Mouse (Mus musculus): ENCODE results near the gene Fam151a.
"Not testable (repeated sequence)": the region's sequence is repeated elsewhere in the genome, so short reads cannot be mapped to it uniquely, and the experiment has no call there.

Fam151a gene

DNA sequence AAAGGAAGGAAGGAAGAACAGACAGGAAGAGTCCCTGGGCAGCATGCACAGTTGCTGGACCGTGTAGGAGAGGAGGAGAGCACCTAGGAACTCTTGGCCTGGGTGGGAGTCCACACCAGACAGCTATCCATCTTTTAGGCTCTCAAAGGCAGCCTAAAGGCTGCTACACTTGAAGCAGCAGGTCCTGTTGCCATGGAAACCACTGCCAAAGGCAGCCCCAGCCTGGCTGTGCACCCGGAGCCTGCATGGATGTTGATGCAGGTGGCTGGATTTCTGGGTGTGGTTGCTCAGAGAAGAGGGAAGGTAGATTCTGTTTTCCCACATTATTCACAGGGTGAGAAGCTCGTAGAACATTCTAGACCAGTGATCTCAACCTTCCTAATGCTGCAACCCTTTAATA, 43.3 kb downstream of the Fam151a start:
- peak; percentile 84 for DNase-seq (ENCODE audit: low read depth, low spot score)

DNA sequence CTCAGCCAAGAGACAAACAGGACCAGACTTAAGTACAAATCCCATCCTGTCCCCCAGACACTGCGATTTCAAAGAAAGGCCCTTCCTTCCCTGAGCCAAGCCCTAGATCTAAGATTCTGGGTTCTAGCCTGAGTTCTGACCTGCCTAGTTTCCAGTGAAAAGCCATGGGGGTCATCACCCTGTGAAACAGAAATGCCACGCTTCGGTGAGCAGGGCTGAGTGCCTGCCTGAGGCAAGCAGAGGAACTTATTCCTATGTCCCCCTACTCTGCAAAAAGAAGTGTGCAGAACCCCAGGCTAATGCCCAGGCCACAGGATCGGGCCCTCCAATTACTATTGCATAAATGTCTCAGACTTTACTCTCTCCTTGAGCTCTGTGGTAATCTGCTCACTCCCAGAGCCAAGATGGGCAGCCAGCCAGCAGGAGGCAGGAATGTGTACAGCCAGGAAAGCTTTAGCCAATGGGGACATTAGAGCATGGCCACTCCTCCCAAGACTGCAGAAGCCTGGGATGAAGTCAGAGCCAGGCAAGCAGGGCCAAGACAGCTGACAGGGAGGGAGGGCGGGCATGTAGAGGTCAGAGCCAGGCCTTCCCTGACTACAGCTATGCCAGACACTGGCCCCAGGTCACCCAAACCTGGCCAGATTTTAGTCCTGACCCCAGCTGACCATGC, 44.6 kb downstream of the Fam151a start:
- DNase-seq (ENCODE audit: low read depth, low spot score), result peak; percentile 87

DNA sequence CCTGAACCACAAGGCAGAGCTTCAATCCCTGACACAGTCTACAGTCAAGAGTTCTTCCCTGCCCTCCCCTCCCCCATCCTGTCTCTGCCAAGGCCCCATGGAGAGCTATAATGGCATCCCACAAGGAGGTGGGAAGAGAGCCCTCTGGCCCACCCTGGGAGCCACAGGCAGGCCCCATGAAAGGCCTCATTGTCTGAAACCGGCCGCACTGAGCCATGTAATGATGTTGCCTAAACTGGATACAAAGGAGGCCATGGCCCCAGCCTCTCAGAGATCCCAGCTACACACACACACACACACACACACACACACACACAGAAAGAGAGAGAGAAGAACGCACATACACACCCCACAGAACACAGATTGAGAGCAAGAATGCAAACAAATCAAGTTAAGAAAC, 46.4 kb downstream of the Fam151a start:
- DNase-seq (ENCODE audit: low read depth, low spot score), result peak; percentile 77

DNA sequence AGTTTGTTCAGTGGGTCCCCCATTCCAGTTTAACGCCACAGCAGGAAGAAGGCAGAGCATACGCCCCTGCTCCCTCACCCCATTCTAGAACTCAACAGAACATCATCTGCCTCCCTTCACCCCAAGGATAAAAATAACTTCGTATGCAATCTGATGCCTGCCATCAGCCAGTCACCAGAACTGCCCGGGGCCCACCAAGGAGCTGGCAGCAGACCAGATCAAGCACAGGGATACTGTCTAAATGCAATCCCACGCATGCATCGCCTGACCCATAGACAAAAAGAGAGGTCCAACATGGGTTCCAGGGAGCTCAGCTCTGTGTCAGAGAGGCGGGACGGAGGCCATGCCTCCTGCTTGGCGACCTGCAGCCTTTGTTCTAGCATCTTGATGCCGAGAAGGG, 49.4 kb downstream of the Fam151a start:
- no peak for DNase-seq (ENCODE audit: low read depth, low spot score)

DNA sequence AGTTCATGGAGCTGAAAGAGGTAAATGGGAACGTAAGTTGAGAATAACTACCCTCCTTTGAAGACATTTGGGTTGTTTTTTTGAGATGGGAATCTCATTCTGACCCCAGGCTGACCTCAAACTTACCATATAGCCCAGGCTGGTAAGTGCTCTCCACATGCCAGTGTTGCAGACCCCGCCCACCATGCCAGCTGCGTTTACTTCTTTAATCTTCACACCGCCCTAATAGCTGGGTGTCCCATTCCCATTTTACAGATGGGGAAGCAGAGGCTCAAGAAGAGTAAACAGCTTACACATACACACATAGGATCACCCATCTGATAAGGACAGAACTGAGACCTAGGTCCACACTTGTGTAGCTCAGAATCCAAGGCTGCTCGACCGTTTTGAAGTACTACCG, 51.1 kb downstream of the Fam151a start:
- no peak for DNase-seq (ENCODE audit: low read depth, low spot score)

DNA sequence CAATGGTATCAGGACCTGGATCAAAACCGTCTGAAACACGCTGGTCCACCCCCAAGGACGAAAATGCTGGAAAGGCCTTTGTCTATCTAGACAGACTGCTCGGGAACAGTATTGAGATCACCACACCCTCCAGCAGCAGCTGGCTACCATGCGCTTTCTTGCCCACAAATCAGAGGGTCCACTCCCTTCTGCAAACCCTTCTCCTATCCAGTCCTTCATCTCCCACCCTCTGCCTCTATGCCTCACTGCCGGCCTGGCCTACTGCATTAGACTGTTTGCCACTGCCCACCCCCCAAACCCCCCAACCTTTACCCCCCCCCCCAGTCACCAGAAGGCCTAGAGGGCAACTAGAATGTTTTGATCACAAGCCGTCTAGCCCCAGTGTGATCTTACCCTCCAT, 51.7 kb downstream of the Fam151a start:
- no peak for DNase-seq (ENCODE audit: low read depth, low spot score)

DNA sequence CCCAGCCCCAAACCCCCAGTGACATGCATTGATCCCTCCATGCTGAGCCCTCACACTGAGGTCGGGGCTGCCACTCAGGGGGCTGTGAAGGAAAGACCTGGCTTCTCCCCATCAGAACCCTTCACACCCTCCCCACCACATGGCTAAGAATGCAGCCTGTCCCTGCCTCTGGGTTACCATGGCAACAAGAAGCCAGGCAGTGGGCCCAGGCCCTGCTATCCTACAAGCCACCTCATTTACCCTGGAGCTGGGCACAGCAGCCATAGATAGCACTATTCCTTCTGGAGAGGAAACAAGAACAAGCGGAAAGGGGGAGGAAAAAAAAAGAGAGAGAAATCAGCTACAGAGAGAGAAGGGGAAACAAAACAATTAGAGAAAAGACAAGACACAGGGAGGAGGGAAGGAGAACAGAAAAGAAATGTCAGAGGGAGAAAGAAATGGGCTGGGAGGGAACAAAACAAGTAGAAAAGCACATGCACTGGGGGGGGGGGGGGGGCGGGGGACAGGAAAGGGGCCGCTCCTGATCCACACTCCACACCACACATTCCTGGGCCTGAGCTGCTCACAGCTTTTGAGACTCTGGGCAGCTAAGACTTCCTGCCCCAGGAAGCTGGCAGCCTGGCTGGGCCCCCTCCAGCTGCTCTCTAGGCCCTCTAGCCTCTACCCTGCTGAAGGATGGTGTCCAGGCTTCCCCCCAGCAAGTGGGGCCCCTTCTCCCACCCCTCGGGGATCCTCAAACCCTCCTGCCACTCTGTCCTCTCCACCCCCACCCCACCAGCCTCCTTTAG, 52.3 kb downstream of the Fam151a start:
- DNase-seq (ENCODE audit: low read depth, low spot score), result peak; percentile 82

DNA sequence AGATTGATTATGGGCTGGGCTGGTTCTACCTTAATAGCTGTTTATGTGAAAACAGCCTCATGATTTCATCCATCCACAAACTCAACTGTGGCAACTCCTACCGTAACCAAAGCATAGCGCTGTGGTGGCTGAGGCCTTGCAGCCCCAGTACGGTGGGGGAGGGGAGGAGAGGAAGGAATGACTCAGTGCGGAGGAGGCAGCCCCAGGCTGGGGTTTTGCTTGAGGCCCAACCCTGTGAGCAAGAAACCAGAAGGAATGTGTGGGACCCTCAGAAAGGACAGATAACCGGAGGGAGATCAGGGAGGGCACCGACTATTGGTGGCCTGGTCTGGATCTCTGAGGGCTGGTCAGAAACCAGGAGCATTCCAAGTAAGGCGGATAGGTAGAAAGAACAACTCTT, 54.1 kb downstream of the Fam151a start:
- no peak for DNase-seq (ENCODE audit: low read depth, low spot score)

DNA sequence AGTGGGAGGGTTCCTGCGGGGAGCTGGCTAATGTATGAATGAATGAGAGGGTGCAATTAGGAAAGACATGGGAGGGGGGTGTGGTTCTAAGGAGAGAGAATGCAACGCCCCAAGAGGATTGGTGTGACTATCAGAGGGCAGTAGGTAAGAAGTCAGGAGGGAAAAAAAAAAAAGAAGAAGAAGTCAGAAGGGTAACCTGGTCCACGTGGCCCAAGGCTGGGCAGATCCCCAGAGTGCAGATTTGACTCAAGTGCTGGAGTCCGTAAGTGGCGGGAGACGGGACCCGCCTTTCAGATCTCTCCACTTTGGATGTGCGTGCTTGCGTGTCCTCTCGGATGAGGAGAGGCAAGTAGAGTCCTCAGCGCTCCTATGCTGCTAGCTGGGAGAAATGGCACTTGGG, 54.9 kb downstream of the Fam151a start:
- DNase-seq (ENCODE audit: low read depth, low spot score), result no peak

DNA sequence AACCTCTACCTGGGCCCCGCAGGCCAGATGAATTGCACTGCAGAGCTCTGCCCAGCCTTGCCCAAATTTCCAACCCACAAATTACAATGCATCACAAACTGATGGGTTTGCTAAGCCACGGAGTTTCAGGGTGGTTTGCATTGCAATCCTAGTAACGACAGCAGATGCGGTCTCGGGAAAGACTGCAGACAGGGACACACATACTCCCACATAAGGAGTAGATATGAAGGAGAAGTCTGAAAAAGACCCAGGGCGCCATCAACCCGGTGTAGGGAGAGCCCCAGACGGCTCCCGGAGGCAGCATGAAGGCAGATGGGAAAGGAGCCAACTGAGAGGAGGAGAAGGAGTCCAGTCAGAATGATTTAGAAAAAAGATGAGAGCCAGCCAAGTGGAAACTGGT, 56.0 kb downstream of the Fam151a start:
- DNase-seq (ENCODE audit: low read depth, low spot score), result no peak

DNA sequence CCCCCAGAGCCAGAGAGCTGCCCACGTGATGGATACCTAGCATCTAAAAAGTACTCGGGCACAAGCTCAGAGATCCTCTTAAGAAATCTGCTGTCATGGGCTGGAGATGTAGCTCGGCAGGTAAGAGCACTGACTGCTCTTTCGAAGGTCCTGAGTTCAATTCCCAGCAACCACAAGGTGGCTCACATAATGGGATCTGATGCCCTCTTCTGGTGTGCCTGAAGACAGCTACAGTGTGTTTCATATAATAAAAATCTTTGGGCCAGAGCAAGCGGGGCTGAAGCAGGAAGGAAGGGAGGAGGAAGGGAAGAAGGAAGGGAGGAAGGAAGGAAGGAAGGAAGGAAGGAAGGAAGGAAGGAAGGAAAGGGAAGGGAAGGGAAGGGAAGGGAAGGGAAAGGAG, 56.5 kb downstream of the Fam151a start:
- DNase-seq (ENCODE audit: low read depth, low spot score), result not testable (repeated sequence)

DNA sequence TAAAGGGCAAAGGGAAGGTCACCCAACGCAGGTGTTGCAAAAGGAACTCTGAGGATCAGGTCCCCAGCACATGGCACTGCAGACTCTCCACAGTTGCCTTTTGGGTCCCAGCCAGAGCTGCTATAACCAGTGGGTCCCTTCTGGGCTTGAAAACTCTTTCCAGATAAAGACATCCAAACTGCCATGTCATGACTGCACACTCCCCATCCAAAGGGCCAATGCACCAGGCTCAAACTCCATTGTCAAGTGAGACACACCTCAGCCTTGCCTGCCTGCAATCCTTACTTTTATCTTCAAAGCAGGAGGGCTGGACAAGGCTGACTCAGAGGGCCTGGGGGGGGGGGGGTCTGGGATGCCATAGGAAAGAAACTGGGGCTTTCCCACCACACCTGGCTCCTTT, 57.2 kb downstream of the Fam151a start:
- no peak for DNase-seq (ENCODE audit: low read depth, low spot score)

DNA sequence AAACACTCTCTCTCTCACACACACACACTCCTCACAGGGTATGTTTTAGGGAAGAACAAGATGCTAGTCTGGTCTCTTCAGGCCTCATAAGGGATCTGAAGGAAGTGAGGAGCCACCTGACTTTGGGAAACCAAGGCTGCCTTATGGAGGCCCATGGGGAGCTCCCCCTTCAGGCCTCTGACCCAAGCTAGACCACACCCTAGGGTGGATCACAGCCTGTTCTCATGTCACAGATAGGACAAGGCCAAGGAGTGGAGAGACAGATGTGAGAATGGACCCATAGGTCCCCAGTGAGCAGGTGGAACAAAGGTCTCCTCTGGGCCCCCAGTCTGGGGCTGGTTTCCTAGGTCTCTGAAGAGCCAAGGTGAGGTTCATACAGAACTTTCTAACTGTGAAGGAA, 58.6 kb downstream of the Fam151a start:
- DNase-seq (ENCODE audit: low read depth, low spot score), result no peak

DNA sequence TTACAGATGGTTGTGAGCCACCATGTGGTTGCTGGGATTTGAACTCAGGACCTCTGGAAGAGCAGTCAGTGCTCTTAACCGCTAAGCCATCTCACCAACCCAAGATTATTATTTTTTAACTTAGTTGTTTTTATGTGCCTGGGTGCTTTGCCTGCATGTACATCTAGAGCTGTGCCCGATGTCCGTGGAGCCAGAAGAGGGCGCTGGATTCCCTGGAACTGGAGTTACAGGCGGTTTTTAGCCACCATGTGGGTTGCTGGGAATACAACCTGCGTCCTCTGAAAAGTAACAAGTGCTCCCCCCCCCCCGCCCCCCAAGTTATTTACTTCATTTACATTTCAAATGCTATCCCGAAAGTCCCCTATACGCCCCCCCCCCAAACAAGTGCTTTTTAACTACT, 60.1 kb downstream of the Fam151a start:
- DNase-seq (ENCODE audit: low read depth, low spot score), result not testable (repeated sequence)

DNA sequence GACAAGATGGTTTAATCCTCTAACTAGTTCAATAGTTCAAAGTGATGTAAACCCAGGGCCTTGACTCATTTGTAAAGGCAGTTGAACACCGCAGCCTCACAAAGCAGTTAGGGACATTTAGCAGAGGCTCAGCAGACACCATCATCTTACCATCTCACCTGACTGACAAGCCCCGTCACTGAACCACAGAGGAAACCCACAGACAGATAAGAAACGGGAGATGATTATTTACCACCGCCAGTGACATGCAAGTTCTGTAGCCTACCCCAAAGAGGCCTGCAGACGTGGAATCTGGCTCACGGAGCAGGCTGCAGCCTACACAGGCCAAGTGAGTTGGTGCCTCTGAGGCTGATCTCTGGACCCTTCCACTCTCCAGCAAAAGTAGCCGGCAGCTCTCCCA, 60.6 kb downstream of the Fam151a start:
- DNase-seq (ENCODE audit: low read depth, low spot score), result no peak

DNA sequence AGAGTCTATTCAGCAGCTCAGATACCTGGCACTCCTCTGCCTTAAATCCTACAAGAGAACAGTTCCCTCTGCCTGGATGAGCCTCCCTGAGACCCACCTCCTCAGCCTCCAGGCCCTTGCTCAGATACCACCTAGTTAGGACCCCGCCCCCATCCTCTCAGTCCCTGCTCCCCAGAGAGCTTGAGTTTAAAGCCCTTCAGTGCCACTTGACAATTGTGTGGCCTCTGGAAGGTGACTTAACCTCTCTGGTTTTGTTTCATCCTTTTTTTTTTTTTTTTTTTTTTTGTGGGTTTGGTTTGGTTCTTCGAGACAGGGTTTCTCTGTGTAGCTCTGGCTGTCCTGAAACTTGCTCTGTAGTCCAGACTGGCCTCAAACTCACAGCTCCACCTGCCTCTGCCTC, 61.6 kb downstream of the Fam151a start:
- DNase-seq (ENCODE audit: low read depth, low spot score), result no peak

Measured in mesoderm, embryonic 11.5 days (tissue).